ENCODE assay signal across 22 mouse cellular contexts in genomic region chr6:125241566-125241965, GRCm38 (mm10). TPM values are rescaled to one million over a fixed set of nuclear protein-coding genes. Genes with fewer than 3 reads are reported as not detected.
DNase-seq lines count a peak whose midpoint lies in the region; ATAC-seq lines count a peak whose summit lies in the region.
"Had no signal": no experiment of that assay in that cellular context is flagged by ENCODE, and none has a peak within 500 bp of the region (broad histone marks: within the 10 kb centered on the region; RNA-seq: fewer than 3 reads in every experiment).

No protein-coding gene starts in this region.

- intact Hi-C loops in heart, postnatal 25 days (cut with DNase I), result no loop called here

- H3K9ac ChIP-seq in midbrain, embryonic 11.5 days (ENCODE audit: low read length), result no peak overlapping the region
- H3K9ac ChIP-seq in midbrain, embryonic 13.5 days (replicated peaks), result no peak overlapping the region
- H3K9ac ChIP-seq: forebrain, embryonic 13.5 days; hindbrain, embryonic 15.5 days; liver, embryonic 15.5 days had no signal

- H3K4me2 ChIP-seq in midbrain, embryonic 11.5 days, result no peak overlapping the region
- no peak overlapping the region for H3K4me2 ChIP-seq in midbrain, embryonic 13.5 days (replicated peaks)
- H3K4me2 ChIP-seq: forebrain, embryonic 13.5 days; heart, embryonic 11.5 days; hindbrain, embryonic 15.5 days; liver, embryonic 15.5 days had no signal

- no peak overlapping the region for H3K27ac ChIP-seq in midbrain, embryonic 11.5 days (ENCODE audit: low read depth, low read length)
- H3K27ac ChIP-seq in midbrain, embryonic 13.5 days, result no peak overlapping the region
- H3K27ac ChIP-seq: forebrain, embryonic 13.5 days; hindbrain, embryonic 15.5 days; liver, embryonic 15.5 days had no signal

- H3K9me3 ChIP-seq in midbrain, embryonic 11.5 days (ENCODE audit: control insufficient read depth, low read length), result no peaks in the 10 kb centered on the region
- no peaks in the 10 kb centered on the region for H3K9me3 ChIP-seq in midbrain, embryonic 13.5 days
- H3K9me3 ChIP-seq: forebrain, embryonic 13.5 days; hindbrain, embryonic 15.5 days; liver, embryonic 15.5 days had no signal

- H3K4me3 ChIP-seq in midbrain, embryonic 11.5 days (ENCODE audit: low read depth, low read length), result no peak overlapping the region
- H3K4me3 ChIP-seq in midbrain, embryonic 13.5 days (replicated peaks), result no peak overlapping the region
- H3K4me3 ChIP-seq: forebrain, embryonic 13.5 days; hindbrain, embryonic 15.5 days; liver, embryonic 15.5 days had no signal

- no peaks in the 10 kb centered on the region for H3K36me3 ChIP-seq in midbrain, embryonic 11.5 days (ENCODE audit: control insufficient read depth, insufficient read depth, low read length)
- no peaks in the 10 kb centered on the region for H3K36me3 ChIP-seq in midbrain, embryonic 13.5 days
- H3K36me3 ChIP-seq in splenic B cell, adult 2 months (ENCODE audit: control insufficient read depth, insufficient read depth, low read length, poor library complexity, severe bottlenecking), result no peaks in the 10 kb centered on the region
- H3K36me3 ChIP-seq: hindbrain, embryonic 15.5 days; liver, embryonic 15.5 days had no signal

- no peaks in the 10 kb centered on the region for H3K27me3 ChIP-seq in midbrain, embryonic 11.5 days (ENCODE audit: control insufficient read depth, insufficient read depth, low read length)
- H3K27me3 ChIP-seq in midbrain, embryonic 13.5 days, result no peaks in the 10 kb centered on the region
- H3K27me3 ChIP-seq in splenic B cell, adult 2 months (ENCODE audit: control insufficient read depth, insufficient read depth, low read length, poor library complexity, severe bottlenecking), result no peaks in the 10 kb centered on the region
- H3K27me3 ChIP-seq: forebrain, embryonic 13.5 days; hindbrain, embryonic 15.5 days; liver, embryonic 15.5 days had no signal

- no peaks in the 10 kb centered on the region for H3K4me1 ChIP-seq in midbrain, embryonic 11.5 days (ENCODE audit: control insufficient read depth, insufficient read depth, low read length)
- no peaks in the 10 kb centered on the region for H3K4me1 ChIP-seq in midbrain, embryonic 13.5 days (replicated peaks)
- H3K4me1 ChIP-seq: forebrain, embryonic 13.5 days; hindbrain, embryonic 15.5 days had no signal

- DNase-seq in midbrain, embryonic 11.5 days (ENCODE audit: low spot score, missing footprints), result peak; percentile 59
- peak; percentile 54 for DNase-seq in splenic B cell, adult 2 months (ENCODE audit: low read depth, low spot score)
- DNase-seq in layer of hippocampus, adult 8-10 months (ENCODE audit: low spot score in 2 of 2), result no peak
- DNase-seq in layer of hippocampus, adult 11-12 months (ENCODE audit: low spot score), result no peak
- no peak for DNase-seq in heart, postnatal 25 days (ENCODE audit: low spot score)
- no peak for DNase-seq in testis, postnatal 14 days (ENCODE audit: low spot score)
- DNase-seq: cerebellum, adult 11 months; cerebellum, postnatal 25 days; gastrocnemius, postnatal 36 days; heart, postnatal 14 days; kidney, adult 11 months; kidney, postnatal 10 days; lung, postnatal 10 days; retina, postnatal 1 day had no signal

- WGBS in midbrain, embryonic 11.5 days, result 78% methylated on average over 8 of the region's 8 CpGs
- WGBS in midbrain, embryonic 13.5 days, result 84% methylated on average over 8 of the region's 8 CpGs

- no peak for ATAC-seq in midbrain, embryonic 11.5 days (ENCODE audit: low FRiP score)
- ATAC-seq in midbrain, embryonic 13.5 days, result no peak
- peak; percentile 60 to 61 for ATAC-seq in hematopoietic stem cell, adult 5-6 weeks (replicated peaks in 1 of 2; ENCODE audit: insufficient read depth in 1 of 2, low FRiP score in 2 of 2, low TSS enrichment in 1 of 2, low read depth in 1 of 2, poor library complexity in 2 of 2, severe bottlenecking in 2 of 2)
- ATAC-seq: forebrain, embryonic 13.5 days had no signal

RNA-seq across cellular contexts. Expression of gene Cd27, which starts 4.8 kb away (rescaled TPM):
- polyA plus RNA-seq in midbrain, embryonic 11.5 days (2014; fragmentation: Nextera tagmentation; extraction: Ambion mirVana), result 0.62 and 0.93 TPM in 2 replicates
- 2.2 and 2.5 TPM in 2 replicates for polyA plus RNA-seq in midbrain, embryonic 13.5 days (2015; fragmentation: Nextera tagmentation; extraction: Ambion mirVana)
- 170 and 196 TPM in 2 replicates for total RNA-seq in hematopoietic stem cell, adult 5-6 weeks (2017)
- total RNA-seq in layer of hippocampus, adult 8-10 months (2022), result not detected
- total RNA-seq in heart, postnatal 25 days (2021), result under 1 TPM; 0.16 to 0.36 TPM

RNA-seq across cellular contexts. Expression of gene Tapbpl, which starts 9.9 kb away (rescaled TPM):
- polyA plus RNA-seq in midbrain, embryonic 11.5 days (2014; fragmentation: Nextera tagmentation; extraction: Ambion mirVana), result 1.2 and 1.6 TPM in 2 replicates
- 3.2 and 3.7 TPM in 2 replicates for polyA plus RNA-seq in midbrain, embryonic 13.5 days (2015; fragmentation: Nextera tagmentation; extraction: Ambion mirVana)
- total RNA-seq in hematopoietic stem cell, adult 5-6 weeks (2017), result 23.1 and 29.7 TPM in 2 replicates
- 1 to 10 TPM; 4.0 to 6.8 (median 5.0) TPM for total RNA-seq in layer of hippocampus, adult 8-10 months (2022)
- 1 to 10 TPM; 4.1 to 5.0 TPM for total RNA-seq in heart, postnatal 25 days (2021)

RNA-seq across cellular contexts. Expression of gene Vamp1, which starts 26.2 kb away (rescaled TPM):
- 1.3 and 1.4 TPM in 2 replicates for polyA plus RNA-seq in midbrain, embryonic 11.5 days (2014; fragmentation: Nextera tagmentation; extraction: Ambion mirVana)
- 7.7 and 8.8 TPM in 2 replicates for polyA plus RNA-seq in midbrain, embryonic 13.5 days (2015; fragmentation: Nextera tagmentation; extraction: Ambion mirVana)
- total RNA-seq in hematopoietic stem cell, adult 5-6 weeks (2017), result 7.7 and 13.7 TPM in 2 replicates
- total RNA-seq in layer of hippocampus, adult 8-10 months (2022), result 100 to 1,000 TPM in 1 of 4 experiments, 10 to 100 TPM in 3; 80.8 to 101 (median 90.5) TPM
- total RNA-seq in heart, postnatal 25 days (2021), result 1 to 10 TPM; 6.2 to 6.3 TPM

RNA-seq across cellular contexts. Expression of gene Tuba3a, which starts 44.3 kb away (rescaled TPM):
- polyA plus RNA-seq in midbrain, embryonic 11.5 days (2014; fragmentation: Nextera tagmentation; extraction: Ambion mirVana), result 0.08 TPM in 1 of 2 replicates, not detected in the other
- 0.11 TPM in 1 of 2 replicates, not detected in the other for polyA plus RNA-seq in midbrain, embryonic 13.5 days (2015; fragmentation: Nextera tagmentation; extraction: Ambion mirVana)
- not detected in 2 replicates for total RNA-seq in hematopoietic stem cell, adult 5-6 weeks (2017)
- under 1 TPM in 2 of 4 experiments, not detected in 2; 0.20 to 0.31 TPM for total RNA-seq in layer of hippocampus, adult 8-10 months (2022)
- total RNA-seq in heart, postnatal 25 days (2021), result not detected
- total RNA-seq: adrenal gland, adult 18-20 months; gastrocnemius, postnatal 36 days; heart, postnatal 14 days had no signal
- polyA plus RNA-seq: brain, embryonic 14.5 days; forebrain, embryonic 13.5 days; hindbrain, embryonic 15.5 days; liver, embryonic 15.5 days had no signal

RNA-seq across cellular contexts. Expression of gene Mrpl51, which starts 50.0 kb away (rescaled TPM):
- 200 and 208 TPM in 2 replicates for polyA plus RNA-seq in midbrain, embryonic 11.5 days (2014; fragmentation: Nextera tagmentation; extraction: Ambion mirVana)
- polyA plus RNA-seq in midbrain, embryonic 13.5 days (2015; fragmentation: Nextera tagmentation; extraction: Ambion mirVana), result 163 and 165 TPM in 2 replicates
- 72.6 and 78.6 TPM in 2 replicates for total RNA-seq in hematopoietic stem cell, adult 5-6 weeks (2017)
- total RNA-seq in layer of hippocampus, adult 8-10 months (2022), result 10 to 100 TPM; 63.7 to 67.8 (median 64.6) TPM
- 100 to 1,000 TPM; 308 to 324 TPM for total RNA-seq in heart, postnatal 25 days (2021)

Comparison
In these comparisons a context has a peak if more than half of its experiments do, and no peak if none do; other contexts are left out.
1. ATAC-seq: peak in hematopoietic stem cell, adult 5-6 weeks (2 of 2); none in midbrain, embryonic 11.5 days (single experiment) and midbrain, embryonic 13.5 days (single experiment).
2. DNase-seq: peak in midbrain, embryonic 11.5 days (single experiment) and splenic B cell, adult 2 months (single experiment); none in layer of hippocampus, adult 8-10 months (0 of 2), layer of hippocampus, adult 11-12 months (single experiment), heart, postnatal 25 days (single experiment) and testis, postnatal 14 days (single experiment).
3. RNA of gene Cd27, which starts 4.8 kb away (total RNA-seq): 170 to 196 TPM in hematopoietic stem cell, adult 5-6 weeks; 0.16 to 0.36 TPM in heart, postnatal 25 days and not detected in layer of hippocampus, adult 8-10 months; every median in the first group is over 100 times any median in the second.